Comparison of ENCODE assay signal across 21 mouse cellular contexts in the genomic region with DNA sequence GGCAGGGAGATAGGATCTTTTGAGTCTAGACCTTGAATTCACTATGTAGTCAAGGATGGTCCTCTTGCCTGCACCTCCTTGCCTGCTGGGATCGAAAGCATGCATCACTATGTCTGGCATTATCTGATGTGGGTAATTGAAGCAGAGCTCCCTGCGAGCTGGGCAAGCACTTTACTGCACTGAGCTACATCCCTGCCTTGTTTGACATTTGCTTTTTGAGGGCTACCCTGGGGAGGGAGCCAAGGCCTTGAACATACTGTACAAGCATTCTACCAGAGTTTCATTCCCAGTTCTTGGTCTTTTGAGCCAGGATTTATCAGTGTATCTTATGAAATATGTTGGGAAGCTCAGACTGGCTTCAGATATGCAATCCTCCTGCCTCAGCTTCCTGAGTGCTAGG.
"Had no signal": no experiment of that assay in that cellular context is flagged by ENCODE, and none has a peak within 500 bp of the region (broad histone marks: within the 10 kb centered on the region; RNA-seq: fewer than 3 reads in every experiment).

No protein-coding gene starts in this region.

- H3K27me3 ChIP-seq: limb, embryonic 12.5 days; limb, embryonic 15.5 days; midbrain, embryonic 15.5 days; neural tube, embryonic 12.5 days; neural tube, embryonic 15.5 days had no signal

- ATAC-seq: liver, postnatal 0 days; lung, postnatal 0 days; midbrain, embryonic 15.5 days had no signal

- H3K36me3 ChIP-seq: limb, embryonic 12.5 days; limb, embryonic 15.5 days; midbrain, embryonic 12.5 days; midbrain, embryonic 15.5 days; neural tube, embryonic 12.5 days; neural tube, embryonic 15.5 days had no signal

- H3K4me2 ChIP-seq: limb, embryonic 12.5 days; limb, embryonic 15.5 days; liver, embryonic 11.5 days; lung, embryonic 14.5 days; midbrain, embryonic 12.5 days; midbrain, embryonic 15.5 days; neural tube, embryonic 12.5 days; neural tube, embryonic 15.5 days had no signal

- H3K4me1 ChIP-seq: neural tube, embryonic 12.5 days had no signal

- H3K9ac ChIP-seq: limb, embryonic 12.5 days; limb, embryonic 15.5 days; liver, embryonic 14.5 days; liver, postnatal 0 days; lung, embryonic 14.5 days; midbrain, embryonic 12.5 days; midbrain, embryonic 15.5 days; neural tube, embryonic 12.5 days; neural tube, embryonic 15.5 days had no signal

- H3K9me3 ChIP-seq: limb, embryonic 12.5 days; limb, embryonic 15.5 days; midbrain, embryonic 12.5 days; midbrain, embryonic 15.5 days; neural tube, embryonic 12.5 days; neural tube, embryonic 15.5 days had no signal

- DNase-seq: kidney, postnatal 14 days; kidney, postnatal 4 days; left cerebral cortex, postnatal 4 days; liver, postnatal 0 days; lung, embryonic 14.5 days; right cerebral cortex, adult 18-20 months; right cerebral cortex, postnatal 14 days; right cerebral cortex, postnatal 4 days; thymus, adult 18-20 months; thymus, postnatal 36 days had no signal

- H3K27ac ChIP-seq: limb, embryonic 12.5 days; limb, embryonic 15.5 days; liver, embryonic 14.5 days; macrophage; midbrain, embryonic 12.5 days; midbrain, embryonic 15.5 days; neural tube, embryonic 12.5 days; neural tube, embryonic 15.5 days; stomach, postnatal 0 days had no signal

- H3K4me3 ChIP-seq: limb, embryonic 12.5 days; limb, embryonic 15.5 days; midbrain, embryonic 12.5 days; midbrain, embryonic 15.5 days; neural tube, embryonic 12.5 days; neural tube, embryonic 15.5 days had no signal
